Mouse (Mus musculus): ENCODE measurements around the gene Apol7e. TPM values are rescaled to one million over a fixed set of nuclear protein-coding genes. Genes with fewer than 3 reads are reported as not detected.

Gene Apol7e
- not detected for polyA plus RNA-seq (2015; fragmentation: Illumina TruSeq; extraction: RNeasy Lipid Tissue Mini Kit (QIAGEN cat#74804); ENCODE audit: insufficient read depth, low read depth, low replicate concordance)

DNA sequence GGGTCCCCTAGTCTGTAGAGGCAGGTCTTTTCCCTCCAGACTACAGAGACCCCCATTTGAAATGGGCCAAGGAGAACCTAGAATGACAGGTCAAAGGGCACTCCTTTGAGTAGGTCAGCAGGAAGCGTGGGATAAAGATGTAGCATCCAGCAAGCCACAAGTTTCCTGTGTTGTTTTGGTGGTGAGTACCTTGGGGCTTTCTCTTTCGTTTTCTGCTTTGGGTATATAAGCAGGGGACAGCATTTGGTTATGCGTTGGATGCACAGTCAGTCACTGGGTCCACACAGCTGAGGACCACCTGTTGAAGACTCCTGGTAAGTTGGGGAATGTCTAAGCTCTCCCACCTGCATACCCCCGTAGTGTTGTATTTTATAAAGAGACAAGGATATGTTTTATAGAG, at the start of gene Apol7e:
Gene Apol7e, plus strand, starts transcription at position 202 of the 400 bp plus-strand sequence.

DNA sequence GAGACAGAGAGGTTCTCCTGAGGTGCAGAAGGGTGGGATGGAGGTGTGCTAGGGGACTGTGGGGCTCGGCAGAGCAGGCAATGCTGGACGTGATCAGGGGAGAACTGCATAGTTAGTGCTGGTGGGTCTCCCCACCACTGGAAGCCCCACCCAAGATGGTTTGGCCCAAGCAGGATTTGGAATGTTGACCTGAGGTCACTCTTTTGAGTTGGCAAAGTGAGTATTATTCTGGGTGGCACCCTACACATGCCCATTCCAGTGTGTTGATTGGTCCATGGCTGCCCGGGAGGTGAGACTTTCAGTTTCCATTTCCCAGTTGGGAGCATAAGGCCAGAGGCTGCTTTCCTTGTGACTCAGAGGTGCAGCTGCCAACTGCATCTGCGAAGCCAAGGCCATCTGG, 30.1 kb downstream of the Apol7e start, which contains the start of gene Apol9b:
Gene Apol9b, plus strand, starts transcription at position 301 of the 400 bp plus-strand sequence.

DNA sequence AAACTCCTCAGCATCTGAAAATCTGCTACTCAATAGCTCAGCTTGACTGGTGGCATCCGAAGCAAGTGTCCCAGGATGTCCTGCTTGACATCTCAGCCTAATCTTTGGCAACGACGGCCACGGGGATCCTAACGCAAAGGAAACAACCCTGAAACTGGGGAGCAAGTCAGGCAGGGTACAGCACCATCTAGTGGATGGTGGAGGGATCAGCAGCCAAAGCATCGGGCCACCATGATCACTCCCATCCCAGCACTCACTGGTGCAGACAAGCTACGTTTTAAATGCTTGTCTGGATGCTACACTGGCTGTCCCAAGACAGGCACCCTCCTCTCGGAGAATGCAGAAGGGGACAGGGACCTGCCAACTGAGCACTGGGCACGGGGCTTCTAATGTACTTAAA, 58.2 kb downstream of the Apol7e start, which contains the start of gene Apol8:
Gene Apol8, minus strand, starts transcription at position 156 of the 400 bp plus-strand sequence.

Other genes starting within 250 kb of the Apol7e start
- gene Apol10a, start 221.8 kb upstream of the Apol7e start, polyA plus RNA-seq (2015; fragmentation: Illumina TruSeq; extraction: RNeasy Lipid Tissue Mini Kit (QIAGEN cat#74804); ENCODE audit: insufficient read depth, low read depth, low replicate concordance): not detected
- not detected for gene Apol11a, start 190.6 kb upstream of the Apol7e start, polyA plus RNA-seq (2015; fragmentation: Illumina TruSeq; extraction: RNeasy Lipid Tissue Mini Kit (QIAGEN cat#74804); ENCODE audit: insufficient read depth, low read depth, low replicate concordance)
- not detected for gene Apol7c, start 165.5 kb upstream of the Apol7e start, polyA plus RNA-seq (2015; fragmentation: Illumina TruSeq; extraction: RNeasy Lipid Tissue Mini Kit (QIAGEN cat#74804); ENCODE audit: insufficient read depth, low read depth, low replicate concordance)
- gene 1700025B11Rik, start 137.0 kb upstream of the Apol7e start, polyA plus RNA-seq (2015; fragmentation: Illumina TruSeq; extraction: RNeasy Lipid Tissue Mini Kit (QIAGEN cat#74804); ENCODE audit: insufficient read depth, low read depth, low replicate concordance): not detected
- gene Apol10b, start 102.7 kb upstream of the Apol7e start, polyA plus RNA-seq (2015; fragmentation: Illumina TruSeq; extraction: RNeasy Lipid Tissue Mini Kit (QIAGEN cat#74804); ENCODE audit: insufficient read depth, low read depth, low replicate concordance): 1.7 TPM
- not detected for gene Gm36245, start 99.6 kb upstream of the Apol7e start, polyA plus RNA-seq (2015; fragmentation: Illumina TruSeq; extraction: RNeasy Lipid Tissue Mini Kit (QIAGEN cat#74804); ENCODE audit: insufficient read depth, low read depth, low replicate concordance)
- gene Apol11b, start 55.6 kb upstream of the Apol7e start, polyA plus RNA-seq (2015; fragmentation: Illumina TruSeq; extraction: RNeasy Lipid Tissue Mini Kit (QIAGEN cat#74804); ENCODE audit: insufficient read depth, low read depth, low replicate concordance): not detected
- gene Apol9b, start 30.2 kb downstream of the Apol7e start, polyA plus RNA-seq (2015; fragmentation: Illumina TruSeq; extraction: RNeasy Lipid Tissue Mini Kit (QIAGEN cat#74804); ENCODE audit: insufficient read depth, low read depth, low replicate concordance): 2.9 TPM
- not detected for gene Apol8, start 58.1 kb downstream of the Apol7e start, polyA plus RNA-seq (2015; fragmentation: Illumina TruSeq; extraction: RNeasy Lipid Tissue Mini Kit (QIAGEN cat#74804); ENCODE audit: insufficient read depth, low read depth, low replicate concordance)
- 24.4 TPM for gene Myh9, start 143.3 kb downstream of the Apol7e start, polyA plus RNA-seq (2015; fragmentation: Illumina TruSeq; extraction: RNeasy Lipid Tissue Mini Kit (QIAGEN cat#74804); ENCODE audit: insufficient read depth, low read depth, low replicate concordance)
- 45.2 TPM for gene Txn2, start 230.1 kb downstream of the Apol7e start, polyA plus RNA-seq (2015; fragmentation: Illumina TruSeq; extraction: RNeasy Lipid Tissue Mini Kit (QIAGEN cat#74804); ENCODE audit: insufficient read depth, low read depth, low replicate concordance)

All from pancreas, adult 10 weeks (tissue).